Mouse (Mus musculus) spleen, postnatal 0 days (tissue): ENCODE results near the gene Mansc1. TPM values are rescaled to one million over a fixed set of nuclear protein-coding genes. Genes with fewer than 3 reads are reported as not detected.

Experiments used
- polyA plus RNA-seq: library from polyadenylated mRNA; unstranded; fragments of >200 nt; fragmentation: Nextera tagmentation; extraction: Ambion mirVana; gene quantifications from 2 replicates; pipeline ENCODE4 v1.2.1, GENCODE M21; 2015

The Mansc1 gene
- polyA plus RNA-seq: 1.0 and 1.1 TPM in 2 replicates

GRCm38 (mm10) chr6:134631947-134632687, at the start of gene Mansc1:
Gene Mansc1, minus strand, starts transcription at chr6:134632488.

GRCm38 (mm10) chr6:134639210-134639609, 6.9 kb upstream of the Mansc1 start, which contains the start of gene Borcs5:
Gene Borcs5, plus strand, starts transcription at chr6:134639510.

GRCm38 (mm10) chr6:134566818-134567485, 65.3 kb downstream of the Mansc1 start, which contains the start of gene Lrp6:
Gene Lrp6, minus strand, starts transcription at chr6:134566965.

Other genes starting within 250 kb of the Mansc1 start
- gene Bcl2l14, start 236.2 kb downstream of the Mansc1 start, polyA plus RNA-seq: 0.32 and 0.42 TPM in 2 replicates
- gene Lrp6, start 65.5 kb downstream of the Mansc1 start, polyA plus RNA-seq: 9.1 and 11.2 TPM in 2 replicates
- gene Borcs5, start 7.0 kb upstream of the Mansc1 start, polyA plus RNA-seq: 12.4 and 13.5 TPM in 2 replicates
- gene Dusp16, start 160.1 kb upstream of the Mansc1 start, polyA plus RNA-seq: 4.0 and 4.6 TPM in 2 replicates
- 5.0 and 5.1 TPM in 2 replicates for gene Crebl2, start 197.7 kb upstream of the Mansc1 start, polyA plus RNA-seq